Mouse (Mus musculus) frontal cortex, postnatal 25 days (tissue): ENCODE measurements around the gene Dnajc8.
A peak's percentile ranks its signal among the peaks of the same experiment; 100 is the strongest.
"Not testable (repeated sequence)": the region's sequence is repeated elsewhere in the genome, so short reads cannot be mapped to it uniquely, and the experiment has no call there.

Experiments
- DNase-seq, 2 experiments: peaks; one replicate each; pipeline ENCODE4 v3.0.0; 2022; ENCODE audit warnings: low spot score in 2 of 2

Gene Dnajc8

GRCm38 (mm10) chr4:132515369-132516155, 19.8 kb upstream of the Dnajc8 start:
- DNase-seq, result peak; percentile 64 to 78

- no peak for DNase-seq
Measured at GRCm38 (mm10) chr4:132518066-132518465, 17.3 kb upstream of the Dnajc8 start.

DNA sequence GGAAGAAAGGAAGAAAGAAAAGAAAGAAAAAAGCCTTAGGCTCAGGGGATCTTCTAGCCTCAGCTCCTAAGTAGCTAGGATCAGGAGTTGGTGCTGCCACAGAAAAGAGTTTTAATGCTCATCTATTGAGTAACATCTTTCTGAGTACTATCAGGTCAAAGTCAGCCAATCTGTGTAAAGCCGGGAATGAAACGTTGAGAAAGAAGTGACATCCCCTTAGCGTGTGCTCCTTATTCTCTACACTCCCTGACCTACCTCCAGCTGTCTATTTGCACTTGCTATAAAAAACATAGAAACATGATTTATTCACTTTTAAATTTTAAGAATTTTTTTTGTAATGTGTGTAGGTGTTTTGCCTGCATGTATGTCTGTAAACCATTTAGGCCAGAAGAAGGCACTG, 16.2 kb upstream of the Dnajc8 start:
- no peak for DNase-seq

GRCm38 (mm10) chr4:132524321-132524741, 11.0 kb upstream of the Dnajc8 start:
- DNase-seq, result no peak

DNA sequence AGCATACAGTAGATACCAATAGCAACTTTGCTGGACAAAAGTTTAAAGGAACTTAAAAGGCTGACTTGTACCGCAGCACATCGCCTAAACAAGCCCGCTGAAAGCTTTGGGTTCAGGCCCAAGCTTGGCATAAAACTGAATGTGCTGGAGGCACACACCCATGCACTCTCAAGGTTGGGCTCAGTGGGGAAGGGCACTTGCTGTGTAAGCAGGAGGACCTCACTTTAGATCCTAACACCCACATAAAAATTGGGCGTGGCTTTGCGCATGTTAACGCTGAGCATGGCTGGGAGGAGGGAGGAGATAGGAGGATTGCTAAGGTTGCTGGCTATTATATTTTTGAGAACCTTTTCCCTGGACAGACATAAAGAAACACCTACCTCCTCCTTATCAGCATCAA, 10.5 kb upstream of the Dnajc8 start:
- DNase-seq, result no peak

DNA sequence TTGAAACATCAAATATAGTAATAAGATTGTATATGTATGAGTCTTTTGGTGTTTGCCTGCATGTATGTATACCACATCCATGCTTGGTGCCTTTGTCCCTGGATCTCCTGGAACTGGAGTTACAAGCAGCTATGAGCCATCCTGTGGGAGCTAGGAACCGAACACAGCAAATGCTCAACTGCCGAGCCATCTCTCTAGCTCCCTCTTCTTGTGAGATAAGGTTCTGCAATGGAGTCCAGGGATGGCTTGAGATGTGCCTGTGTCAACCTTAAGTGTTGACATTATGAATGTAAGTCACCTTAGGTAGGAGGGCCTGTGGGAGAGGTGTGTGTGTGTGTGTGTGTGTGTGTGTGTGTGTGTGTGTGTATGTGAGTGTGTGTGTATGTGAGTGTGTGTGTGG, 8.7 kb upstream of the Dnajc8 start:
- no peak for DNase-seq

DNA sequence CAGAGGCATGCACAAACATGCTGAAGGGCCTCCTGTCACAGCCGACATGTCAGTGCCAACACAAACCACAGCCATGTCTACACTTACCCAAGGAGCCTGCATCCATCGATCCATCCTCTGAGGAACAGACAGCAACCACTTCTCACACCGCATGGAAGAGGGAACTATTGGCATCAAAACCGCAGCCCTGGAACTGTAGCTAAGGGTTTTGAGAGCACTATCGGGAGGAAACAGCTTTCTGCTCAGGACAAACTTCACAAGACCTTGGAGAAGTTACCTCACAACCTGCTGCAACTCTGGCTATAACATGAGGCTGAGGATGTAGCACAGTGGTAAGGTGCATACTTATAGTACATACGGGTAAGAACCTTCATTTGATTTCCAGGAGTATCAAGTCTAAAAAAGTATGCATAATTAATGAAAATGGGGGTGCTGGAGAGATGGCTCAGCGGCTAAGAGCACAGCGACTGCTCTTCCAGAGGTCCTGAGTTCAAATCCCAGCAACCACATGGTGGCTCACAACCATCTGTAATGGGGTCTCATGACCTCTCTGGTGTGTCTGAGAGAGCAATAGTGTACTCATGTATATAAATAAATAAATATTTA, 7.3 kb upstream of the Dnajc8 start:
- DNase-seq, result no peak

DNA sequence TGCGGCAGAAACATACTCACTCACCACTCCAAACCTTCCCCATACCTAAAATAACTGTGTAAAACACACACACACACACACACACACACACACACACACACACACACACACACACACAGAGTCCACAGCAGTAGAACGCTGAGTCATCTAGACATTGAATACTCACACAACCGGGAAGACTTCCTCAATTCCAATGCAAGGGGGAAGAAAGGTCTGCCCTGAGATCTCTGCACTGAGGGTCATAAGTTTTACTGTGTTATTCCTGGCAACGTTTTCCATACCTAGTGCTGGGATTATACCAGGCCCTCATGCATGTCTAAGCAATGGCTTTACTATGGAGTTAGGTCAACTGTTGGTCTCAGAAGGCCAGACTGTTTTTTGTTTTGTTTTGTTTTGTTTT, 6.0 kb upstream of the Dnajc8 start:
- DNase-seq, result no peak

GRCm38 (mm10) chr4:132530033-132530804, 5.1 kb upstream of the Dnajc8 start:
- no peak for DNase-seq

GRCm38 (mm10) chr4:132532496-132532895, 2.9 kb upstream of the Dnajc8 start:
- DNase-seq, result no peak

GRCm38 (mm10) chr4:132532981-132533916, 2.1 kb upstream of the Dnajc8 start, which contains the start of gene Atpif1:
Gene Atpif1, minus strand, starts transcription at chr4:132533659.
- DNase-seq, result peak; percentile 68 to 78

- no peak for DNase-seq
Measured at GRCm38 (mm10) chr4:132539481-132539880, 4.1 kb downstream of the Dnajc8 start.

GRCm38 (mm10) chr4:132541413-132541812, 6.1 kb downstream of the Dnajc8 start:
- DNase-seq, result no peak

DNA sequence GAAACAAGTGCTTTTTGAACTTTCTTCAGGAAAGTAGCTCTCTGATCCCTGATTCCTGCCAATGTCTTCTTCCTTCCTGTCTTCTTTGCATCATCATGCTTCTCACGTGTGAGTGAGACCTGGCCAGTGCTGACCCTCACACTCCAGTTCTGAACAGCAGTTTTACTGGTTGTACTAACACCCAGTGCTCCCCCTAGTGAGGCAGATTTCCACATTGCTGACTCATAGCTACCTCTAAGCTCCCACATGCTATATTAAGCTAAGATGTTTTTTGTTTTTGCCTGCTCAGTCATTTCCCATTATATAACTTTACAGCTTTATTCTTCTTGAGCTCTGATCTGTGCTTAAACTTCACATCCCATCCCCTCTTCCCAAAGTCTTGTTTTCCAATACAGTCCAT, 7.4 kb downstream of the Dnajc8 start:
- no peak for DNase-seq

DNA sequence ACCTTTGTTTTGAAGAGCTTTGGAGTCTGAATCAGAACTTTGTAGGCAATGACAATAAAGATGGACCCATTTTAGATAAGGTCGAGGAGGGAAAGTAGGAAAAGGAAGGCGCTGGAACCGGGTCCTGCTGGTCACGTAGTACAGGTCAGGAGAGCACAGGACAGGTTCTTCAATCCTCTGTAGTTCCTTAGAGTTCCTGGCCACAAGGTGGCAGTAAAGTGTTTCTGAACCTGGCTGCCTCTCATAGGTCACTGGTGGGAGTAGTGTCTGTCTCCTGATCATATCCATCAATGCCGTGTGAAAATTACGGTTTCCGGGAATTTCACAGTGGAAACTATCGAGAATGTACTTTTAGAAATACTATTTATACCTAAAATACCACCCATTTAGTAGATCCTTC, 10.5 kb downstream of the Dnajc8 start:
- DNase-seq, result peak; percentile 31 to 49

- no peak for DNase-seq
Measured at GRCm38 (mm10) chr4:132554221-132554620, 18.9 kb downstream of the Dnajc8 start.

- DNase-seq, result no peak
Measured at GRCm38 (mm10) chr4:132554653-132555052, 19.3 kb downstream of the Dnajc8 start.

DNA sequence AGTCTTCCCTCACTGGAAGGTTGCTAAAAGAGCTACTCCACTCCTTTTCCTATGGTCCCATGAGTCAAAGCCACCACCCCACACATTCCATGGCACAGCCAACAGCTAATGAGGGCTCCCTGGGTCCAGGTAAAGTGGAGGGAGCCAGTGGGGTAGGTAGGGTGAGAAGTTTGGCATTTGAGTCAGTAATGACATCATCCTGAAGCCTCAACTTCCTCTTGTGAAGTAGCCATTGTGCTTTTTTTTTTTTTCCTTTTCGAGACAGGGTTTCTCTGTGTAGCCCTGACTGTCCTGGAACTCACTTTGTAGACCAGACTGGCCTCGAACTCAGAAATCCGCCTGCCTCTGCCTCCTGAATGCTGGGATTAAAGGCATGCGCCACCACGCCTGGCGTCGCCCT, 20.2 kb downstream of the Dnajc8 start:
- DNase-seq, result not testable (repeated sequence)

- DNase-seq, result no peak
Measured at GRCm38 (mm10) chr4:132563261-132563660, 27.9 kb downstream of the Dnajc8 start.

- no peak for DNase-seq
Measured at GRCm38 (mm10) chr4:132563965-132564364, 28.6 kb downstream of the Dnajc8 start, which contains the start of gene Ptafr. Gene Ptafr, plus strand, starts transcription at chr4:132564067.

GRCm38 (mm10) chr4:132565089-132565747, 29.9 kb downstream of the Dnajc8 start:
- no peak for DNase-seq
